Mouse (Mus musculus) hematopoietic stem cell, adult 5-6 weeks (primary cell): Measurements from ENCODE around the gene Pdia5. TPM values are rescaled to one million over a fixed set of nuclear protein-coding genes. Genes with fewer than 3 reads are reported as not detected.

Source experiments
- ATAC-seq, 2 experiments: fragments of 125-278 bp in 1 of 2; replicated peaks in 1 of 2; 2 replicates each; pipeline ENCODE4 v1.8.0; 2016 to 2017; ENCODE audit warnings: inconsistent platforms in 2 of 2, mild to moderate bottlenecking in 2 of 2, moderate number of reproducible peaks in 2 of 2, low read depth in 1 of 2, moderate TSS enrichment in 1 of 2; ENCODE audit not compliant: low FRiP score in 2 of 2, poor library complexity in 2 of 2, severe bottlenecking in 2 of 2, insufficient read depth in 1 of 2, low TSS enrichment in 1 of 2
- total RNA-seq: library from RNA; stranded (forward); fragments of 172-1452, 232-1000 nt; gene quantifications from 2 replicates; pipeline ENCODE4 v1.2.3, GENCODE M21; 2017

Gene Pdia5
- total RNA-seq, result 3.1 and 4.8 TPM in 2 replicates

GRCm38 (mm10) chr16:35490231-35491070 is at the start of gene Pdia5:
Gene Pdia5 (minus strand): TSS chr16:35490873.
- ATAC-seq, result peak; percentile 87 to 92

- ATAC-seq, result no peak
Observed at GRCm38 (mm10) chr16:35539041-35539440, 48.4 kb upstream of the Pdia5 start.

GRCm38 (mm10) chr16:35537651-35538050 is 47.0 kb upstream of the Pdia5 start:
- no peak for ATAC-seq

- no peak for ATAC-seq
Observed at GRCm38 (mm10) chr16:35534630-35535029, 44.0 kb upstream of the Pdia5 start.

- no peak for ATAC-seq
Observed at GRCm38 (mm10) chr16:35524200-35524599, 33.5 kb upstream of the Pdia5 start.

GRCm38 (mm10) chr16:35519245-35519644 is 28.6 kb upstream of the Pdia5 start:
- no peak for ATAC-seq

- ATAC-seq, result no peak
Observed at GRCm38 (mm10) chr16:35517976-35518951, 27.6 kb upstream of the Pdia5 start.

GRCm38 (mm10) chr16:35515977-35516612 is 25.4 kb upstream of the Pdia5 start:
- ATAC-seq, result no peak

GRCm38 (mm10) chr16:35509331-35510070 is 18.8 kb upstream of the Pdia5 start:
- ATAC-seq, result no peak

GRCm38 (mm10) chr16:35508581-35508980 is 17.9 kb upstream of the Pdia5 start:
- no peak for ATAC-seq

GRCm38 (mm10) chr16:35505786-35506185 is 15.1 kb upstream of the Pdia5 start:
- no peak for ATAC-seq

GRCm38 (mm10) chr16:35504266-35504665 is 13.6 kb upstream of the Pdia5 start:
- ATAC-seq, result no peak

GRCm38 (mm10) chr16:35502456-35502855 is 11.8 kb upstream of the Pdia5 start:
- ATAC-seq, result no peak

GRCm38 (mm10) chr16:35501106-35501760 is 10.6 kb upstream of the Pdia5 start:
- ATAC-seq, result no peak

GRCm38 (mm10) chr16:35500342-35500741 is 9.7 kb upstream of the Pdia5 start:
- ATAC-seq, result no peak

- ATAC-seq, result 0 out of 4 replicates have a peak, but pooled peaks of 1 of the 2 experiments have one; percentile 17
Observed at GRCm38 (mm10) chr16:35489793-35490192, 880 bp downstream of the Pdia5 start.
